Mouse (Mus musculus) MEL (cell line): ENCODE measurements around the gene Glp2r.

Experiments used
- EP300 ChIP-seq, 2 experiments: IDR thresholded peaks; 2 replicates each; pipeline ENCODE4 v1.6.1; 2011; ENCODE audit warnings: improper control_type of control experiment in 2 of 2, low read length in 2 of 2, low read depth in 1 of 2, mild to moderate bottlenecking in 1 of 2
- GABPA ChIP-seq: IDR thresholded peaks from 2 replicates; pipeline ENCODE4 v1.6.1; 2012; ENCODE audit warnings: low read depth, mild to moderate bottlenecking, inconsistent platforms, low read length, improper control_type of control experiment, moderate library complexity
- MAX ChIP-seq: IDR thresholded peaks from 2 replicates; pipeline ENCODE4 v1.6.1; 2011; ENCODE audit warnings: low read length, improper control_type of control experiment
- SMC3 ChIP-seq: IDR thresholded peaks from 2 replicates; pipeline ENCODE4 v1.6.1; 2011; ENCODE audit warnings: low read depth, low read length, improper control_type of control experiment
- TAL1 ChIP-seq: IDR thresholded peaks from 2 replicates; pipeline ENCODE4 v1.6.1; 2012; ENCODE audit warnings: mild to moderate bottlenecking, inconsistent platforms, low read length, moderate library complexity, mixed read lengths
- TCF12 ChIP-seq: IDR thresholded peaks from 2 replicates; pipeline ENCODE4 v1.6.1; 2014; ENCODE audit warnings: low read depth, mild to moderate bottlenecking, inconsistent platforms, low read length, improper control_type of control experiment, moderate library complexity

GRCm38 (mm10) chr11:67644632-67645149 is 126.3 kb downstream of the Glp2r start:
- TF ChIP-seq GABPA (no peak), TCF12 (no peak), SMC3 (no peak), EP300 (IDR thresholded peaks at IDR 0.05; ENCODE audit: low read depth in 1 of 2, low read length in 2 of 2) (no peak), TAL1 (no peak), MAX (no peak)
